Mouse (Mus musculus) midbrain, embryonic 11.5 days (tissue): ENCODE measurements around the gene Tspan5. TPM values are rescaled to one million over a fixed set of nuclear protein-coding genes. Genes with fewer than 3 reads are reported as not detected.

ENCODE experiments used
- ATAC-seq: fragments of 200-750 bp; cut with Nextera tagmentation; 2 replicates; pipeline ENCODE4 v1.8.0; 2017; ENCODE audit warnings: moderate TSS enrichment, moderate library complexity; ENCODE audit not compliant: low FRiP score
- DNase-seq: peaks from one replicate; pipeline ENCODE4 v3.0.0; 2015; ENCODE audit warnings: low spot score; ENCODE audit errors: missing footprints
- H3K27ac ChIP-seq: fragments of 300-500 bp; sonication (generic); 2 replicates; pipeline ENCODE4 v1.5.1; 2014; ENCODE audit warnings: low read depth, low read length
- H3K27me3 ChIP-seq: fragments of 300-500 bp; sonication (generic); 2 replicates; pipeline ENCODE4 v1.6.1; 2014; ENCODE audit warnings: mild to moderate bottlenecking, low read length, moderate library complexity, mixed read lengths; ENCODE audit not compliant: control insufficient read depth, insufficient read depth
- H3K36me3 ChIP-seq: fragments of 300-500 bp; sonication (generic); 2 replicates; pipeline ENCODE4 v1.6.1; 2014; ENCODE audit warnings: mild to moderate bottlenecking, low read length, moderate library complexity, mixed read lengths; ENCODE audit not compliant: control insufficient read depth, insufficient read depth
- H3K4me1 ChIP-seq: fragments of 300-500 bp; sonication (generic); 2 replicates; pipeline ENCODE4 v1.6.1; 2014; ENCODE audit warnings: low read length; ENCODE audit not compliant: control insufficient read depth, insufficient read depth
- H3K4me2 ChIP-seq: fragments of 300-500 bp; sonication (generic); 2 replicates; pipeline ENCODE4 v1.6.1; 2014; ENCODE audit warnings: mild to moderate bottlenecking, moderate library complexity
- H3K4me3 ChIP-seq: fragments of 300-500 bp; sonication (generic); 2 replicates; pipeline ENCODE4 v1.5.1; 2014; ENCODE audit warnings: low read depth, low read length
- H3K9ac ChIP-seq: fragments of 300-500 bp; sonication (generic); 2 replicates; pipeline ENCODE4 v1.6.1; 2014; ENCODE audit warnings: low read length
- H3K9me3 ChIP-seq: fragments of 300-500 bp; sonication (generic); 2 replicates; pipeline ENCODE4 v1.6.1; 2016; ENCODE audit warnings: low read length; ENCODE audit not compliant: control insufficient read depth
- WGBS: fragments of 180-500 bp; shearing (Covaris S2); extraction: QIAGEN DNeasy Blood & Tissue Kit; methylation state at CpG from one replicate; pipeline ENCODE4 v1.1.7; 2014; 5-methylcytosine and 5-hydroxymethylcytosine counted together
- polyA plus RNA-seq: library from polyadenylated mRNA; unstranded; fragments of >200 nt; fragmentation: Nextera tagmentation; extraction: Ambion mirVana; gene quantifications from 2 replicates; pipeline ENCODE4 v1.2.1, GENCODE M21; 2014

The Tspan5 gene
- polyA plus RNA-seq, 1 experiment from 2014 or later: 46.6 TPM

GRCm38 (mm10) chr3:138860257-138860760 is 118.3 kb downstream of the Tspan5 start:
- Histone ChIP-seq H3K27ac (no peak overlapping the region), H3K27me3 (no peaks in the 10 kb centered on the region; the same call in 1 of the 2 replicates), H3K9ac (peak overlapping the region; percentile 27; the same call in 1 of the 2 replicates), H3K4me2 (no peak overlapping the region), H3K4me1 (peaks cover 33% of the 10 kb centered on the region), H3K4me3 (no peak overlapping the region), H3K36me3 (no peaks in the 10 kb centered on the region), H3K9me3 (no peaks in the 10 kb centered on the region)
- DNase-seq (no peak), ATAC-seq (no peak)
- WGBS: 78% methylated on average over 11 of the region's 11 CpGs

DNA sequence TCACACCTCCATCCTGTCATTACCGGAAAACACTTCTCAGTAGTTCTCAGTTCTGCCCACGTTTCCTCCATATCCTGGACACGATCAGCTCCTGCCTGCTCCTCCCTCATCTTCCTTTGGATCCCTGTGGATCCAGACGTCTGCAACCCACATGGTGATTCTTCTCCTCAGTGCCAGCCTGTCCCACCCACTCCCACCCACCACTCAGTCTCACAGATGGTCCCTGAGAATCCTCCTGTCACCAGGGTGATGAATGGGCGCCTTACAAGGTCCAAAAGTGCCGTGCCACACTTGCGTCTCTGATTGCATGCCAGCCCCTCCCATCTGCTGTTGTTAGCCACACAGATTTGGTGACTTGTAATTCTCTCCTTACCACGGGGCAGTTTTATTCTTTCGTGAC is 119.0 kb downstream of the Tspan5 start:
- Histone ChIP-seq H3K4me2 (no peak overlapping the region), H3K4me3 (no peak overlapping the region), H3K9me3 (no peaks in the 10 kb centered on the region), H3K27me3 (no peaks in the 10 kb centered on the region; the same call in 1 of the 2 replicates), H3K27ac (no peak overlapping the region), H3K9ac (no peak overlapping the region), H3K36me3 (no peaks in the 10 kb centered on the region), H3K4me1 (peaks cover 33% of the 10 kb centered on the region)
- DNase-seq (no peak), ATAC-seq (no peak)
- WGBS: 75% methylated on average over 9 of the region's 9 CpGs

DNA sequence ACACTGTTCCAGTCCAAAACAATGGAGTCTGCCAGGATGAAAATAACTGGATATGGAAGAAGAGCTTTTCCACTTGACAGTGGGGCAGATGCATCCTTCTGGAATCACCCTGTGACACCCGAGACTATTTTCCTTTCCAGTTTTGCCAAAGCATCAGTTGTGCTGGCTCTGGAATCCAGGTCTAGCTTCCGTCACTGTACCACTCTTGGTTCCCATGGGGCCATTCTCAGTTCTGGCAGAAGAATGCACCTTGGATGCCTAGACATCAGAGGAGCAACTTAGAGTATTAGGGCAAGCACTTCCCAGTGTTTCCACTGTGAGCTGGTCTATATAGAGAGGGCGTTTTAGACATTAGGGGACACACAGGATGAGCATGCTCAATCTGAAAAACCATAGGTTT is 119.6 kb downstream of the Tspan5 start:
- no peak for ATAC-seq
- WGBS: 83% methylated on average over 3 of the region's 3 CpGs

GRCm38 (mm10) chr3:138864166-138864648 is 122.2 kb downstream of the Tspan5 start:
- Histone ChIP-seq H3K4me1 (peaks cover 5% of the 10 kb centered on the region; the same call in 1 of the 2 replicates), H3K9ac (no peak overlapping the region), H3K9me3 (no peaks in the 10 kb centered on the region; the same call in 1 of the 2 replicates), H3K4me2 (no peak overlapping the region), H3K36me3 (no peaks in the 10 kb centered on the region), H3K27ac (no peak overlapping the region), H3K4me3 (no peak overlapping the region), H3K27me3 (no peaks in the 10 kb centered on the region; the same call in 1 of the 2 replicates)
- ATAC-seq: no peak
- WGBS: 89% methylated on average over 12 of the region's 12 CpGs
- no peak for DNase-seq

More for the DNA sequence above, 119.6 kb downstream of the Tspan5 start:
- H3K4me1 ChIP-seq: peaks cover 28% of the 10 kb centered on the region
- DNase-seq: peak; percentile 75
- H3K9ac ChIP-seq: no peak overlapping the region
- no peak overlapping the region for H3K4me3 ChIP-seq
- no peaks in the 10 kb centered on the region for H3K36me3 ChIP-seq
- no peak overlapping the region for H3K4me2 ChIP-seq
- H3K27me3 ChIP-seq: no peaks in the 10 kb centered on the region; the same call in 1 of the 2 replicates
- no peaks in the 10 kb centered on the region for H3K9me3 ChIP-seq
- H3K27ac ChIP-seq: no peak overlapping the region

DNA sequence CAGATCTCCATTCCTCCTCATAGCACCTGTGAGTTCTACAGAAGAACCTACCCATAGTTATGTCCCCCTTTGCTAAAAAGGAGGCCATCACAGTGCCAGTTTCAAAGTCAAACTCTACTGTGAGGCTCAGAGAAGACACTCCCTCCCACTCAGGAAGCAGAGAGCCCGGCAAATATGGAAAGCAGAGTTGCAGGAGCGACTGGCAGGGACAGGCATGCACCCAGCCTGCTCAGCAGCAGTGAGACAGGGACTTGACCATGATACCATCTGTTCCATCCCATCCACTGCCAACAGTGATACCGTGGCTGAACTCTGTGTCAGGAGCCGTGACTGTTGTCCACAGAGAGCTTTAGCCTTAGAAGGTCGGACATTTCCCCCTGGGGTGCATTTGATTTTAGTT is 123.3 kb downstream of the Tspan5 start:
- no peaks in the 10 kb centered on the region; the same call in 1 of the 2 replicates for H3K9me3 ChIP-seq
- no peaks in the 10 kb centered on the region for H3K4me1 ChIP-seq
- no peaks in the 10 kb centered on the region for H3K36me3 ChIP-seq
- WGBS: 84% methylated on average over 5 of the region's 5 CpGs
- no peak overlapping the region for H3K27ac ChIP-seq
- DNase-seq: no peak
- no peak overlapping the region for H3K4me3 ChIP-seq
- H3K9ac ChIP-seq: no peak overlapping the region
- H3K4me2 ChIP-seq: no peak overlapping the region
- H3K27me3 ChIP-seq: no peaks in the 10 kb centered on the region; the same call in 1 of the 2 replicates
- ATAC-seq: no peak

GRCm38 (mm10) chr3:138867149-138867848 is 125.3 kb downstream of the Tspan5 start:
- Histone ChIP-seq H3K27me3 (no peaks in the 10 kb centered on the region), H3K36me3 (no peaks in the 10 kb centered on the region), H3K27ac (no peak overlapping the region), H3K4me3 (no peak overlapping the region), H3K9me3 (no peaks in the 10 kb centered on the region; the same call in 1 of the 2 replicates), H3K4me2 (no peak overlapping the region), H3K4me1 (no peaks in the 10 kb centered on the region), H3K9ac (no peak overlapping the region)
- 86% methylated on average over 16 of the region's 16 CpGs for WGBS
- DNase-seq (no peak), ATAC-seq (0 out of 2 replicates have a peak, but pooled peaks have one; percentile 30)

DNA sequence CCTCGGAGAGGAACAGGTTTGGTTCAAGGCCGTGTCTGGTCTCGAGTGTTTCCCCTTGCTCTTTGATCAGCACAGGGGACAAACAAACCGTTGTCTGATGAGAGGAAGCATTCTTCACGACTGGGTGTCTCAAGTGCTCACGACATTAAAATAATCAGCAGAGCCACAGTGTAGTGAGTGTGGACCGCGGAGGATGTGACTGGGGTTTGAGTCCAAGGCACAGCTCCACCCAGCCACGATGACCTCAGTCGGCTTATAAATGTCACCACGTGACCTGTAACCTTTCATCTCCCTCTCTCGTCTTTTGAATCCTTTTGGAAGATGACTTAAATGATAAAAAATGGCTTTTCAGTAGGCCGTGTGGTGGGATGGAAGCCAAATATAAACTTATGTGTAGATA is 126.4 kb downstream of the Tspan5 start:
- ATAC-seq: no peak
- no peaks in the 10 kb centered on the region for H3K36me3 ChIP-seq
- H3K4me3 ChIP-seq: no peak overlapping the region
- H3K27me3 ChIP-seq: no peaks in the 10 kb centered on the region
- H3K27ac ChIP-seq: no peak overlapping the region
- H3K9me3 ChIP-seq: no peaks in the 10 kb centered on the region; the same call in 1 of the 2 replicates
- no peak overlapping the region for H3K9ac ChIP-seq
- WGBS: 75% methylated on average over 13 of the region's 13 CpGs
- no peak overlapping the region for H3K4me2 ChIP-seq
- no peaks in the 10 kb centered on the region for H3K4me1 ChIP-seq
- no peak for DNase-seq

DNA sequence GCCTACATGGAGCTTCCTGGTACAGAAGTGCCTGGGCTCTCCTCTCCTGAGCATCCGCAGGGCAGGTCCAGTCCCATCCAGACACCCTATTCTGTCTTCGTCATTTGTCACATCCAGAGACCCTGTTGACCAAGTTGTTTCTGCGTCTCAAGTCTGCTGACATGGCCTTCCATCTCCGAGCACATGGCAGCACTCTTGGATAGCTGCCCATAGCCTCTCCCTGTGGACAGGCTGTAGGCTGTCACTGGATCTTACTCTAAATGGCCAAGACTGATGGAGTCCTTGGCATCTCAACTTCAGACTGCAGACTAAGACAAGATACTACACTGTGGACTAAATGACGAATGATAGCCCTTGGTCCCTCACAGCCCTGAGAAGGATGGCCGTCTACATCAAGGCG is 133.3 kb downstream of the Tspan5 start:
- WGBS: 93% methylated on average over 7 of the region's 7 CpGs
- no peak overlapping the region for H3K4me3 ChIP-seq
- H3K27ac ChIP-seq: no peak overlapping the region
- ATAC-seq (no peak), DNase-seq (no peak)
- no peak overlapping the region for H3K4me2 ChIP-seq
- H3K4me1 ChIP-seq: no peaks in the 10 kb centered on the region
- no peaks in the 10 kb centered on the region for H3K27me3 ChIP-seq
- no peaks in the 10 kb centered on the region for H3K9me3 ChIP-seq
- no peak overlapping the region for H3K9ac ChIP-seq
- no peaks in the 10 kb centered on the region for H3K36me3 ChIP-seq

DNA sequence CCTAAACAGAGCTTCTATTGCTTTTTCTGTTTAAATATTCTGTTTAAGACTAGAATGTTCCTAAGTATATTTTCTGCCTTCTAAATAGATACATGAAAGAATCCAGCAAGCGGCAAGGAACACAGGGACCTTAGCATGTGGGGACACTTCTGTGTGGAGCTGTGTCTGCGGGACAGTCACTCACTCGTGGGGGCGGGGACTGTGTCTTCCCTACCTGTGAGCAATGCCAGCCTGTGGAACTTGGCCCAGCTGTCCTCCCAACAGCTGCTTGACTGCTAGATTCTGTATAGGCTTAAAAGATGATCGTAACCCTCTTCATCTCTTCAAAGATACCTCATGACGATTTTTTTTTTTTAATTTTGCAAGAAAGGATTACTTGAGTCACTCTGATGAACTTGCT is 133.9 kb downstream of the Tspan5 start:
- WGBS: 97% methylated on average over 6 of the region's 6 CpGs
- no peaks in the 10 kb centered on the region for H3K4me1 ChIP-seq
- H3K9me3 ChIP-seq: no peaks in the 10 kb centered on the region
- DNase-seq: no peak
- no peak for ATAC-seq
- H3K4me2 ChIP-seq: no peak overlapping the region
- no peaks in the 10 kb centered on the region for H3K27me3 ChIP-seq
- no peak overlapping the region for H3K27ac ChIP-seq
- no peak overlapping the region for H3K4me3 ChIP-seq
- no peaks in the 10 kb centered on the region for H3K36me3 ChIP-seq
- H3K9ac ChIP-seq: no peak overlapping the region
